Mouse (Mus musculus) heart, adult 2 months (tissue): Measurements from ENCODE around the gene Cfap97d2. TPM values are rescaled to one million over a fixed set of nuclear protein-coding genes. Genes with fewer than 3 reads are reported as not detected.

ENCODE experiments used
- DNase-seq, 2 experiments: peaks; one replicate each; pipeline ENCODE4 v3.0.0; 2021
- H3K27ac ChIP-seq: fragments of 200-600 bp; 2 replicates; pipeline ENCODE4 v1.8.1; 2022
- H3K27me3 ChIP-seq: fragments of 200-500 bp; 2 replicates; pipeline ENCODE4 v1.6.1; 2012; ENCODE audit warnings: mild to moderate bottlenecking, low read length, inconsistent platforms, mixed read lengths; ENCODE audit not compliant: control insufficient read depth, insufficient read depth
- H3K36me3 ChIP-seq: fragments of 200-500 bp; 2 replicates; pipeline ENCODE4 v1.6.1; 2012; ENCODE audit warnings: low read length, inconsistent platforms; ENCODE audit not compliant: control insufficient read depth, insufficient read depth
- H3K4me1 ChIP-seq: fragments of 200-500 bp; 2 replicates; pipeline ENCODE4 v1.6.1; 2011; ENCODE audit warnings: low read length; ENCODE audit not compliant: control insufficient read depth, insufficient read depth
- H3K4me3 ChIP-seq: fragments of 200-600 bp; 2 replicates; pipeline ENCODE4 v1.8.1; 2022
- H3K79me2 ChIP-seq: fragments of 200-500 bp; replicated peaks from 2 replicates; pipeline ENCODE4 v1.6.1; 2012; ENCODE audit warnings: mild to moderate bottlenecking, inconsistent platforms, low read length, moderate library complexity, mixed read lengths; ENCODE audit not compliant: control insufficient read depth, insufficient read depth
- H3K9ac ChIP-seq: fragments of 200-500 bp; 2 replicates; pipeline ENCODE4 v1.6.1; 2012; ENCODE audit warnings: low read depth, mild to moderate bottlenecking, control low read depth, inconsistent platforms, low read length, mixed read lengths
- CTCF ChIP-seq: fragments of 200-600 bp; IDR thresholded peaks from 2 replicates; pipeline ENCODE4 v1.8.1; 2022; ENCODE audit warnings: antibody characterized with exemption, mild to moderate bottlenecking, moderate library complexity
- EP300 ChIP-seq: fragments of 200-500 bp; IDR thresholded peaks from 2 replicates; pipeline ENCODE4 v1.6.1; 2011; ENCODE audit warnings: low read depth, low read length, control low read depth; ENCODE audit not compliant: insufficient read depth
- POLR2A ChIP-seq: fragments of 200-500 bp; IDR thresholded peaks from 2 replicates; pipeline ENCODE4 v1.6.1; 2011; ENCODE audit warnings: mild to moderate bottlenecking, low read depth, low read length, control low read depth; ENCODE audit not compliant: insufficient read depth
- WGBS: fragments of 180-500 bp; shearing (Covaris S2); methylation state at CpG from one replicate; pipeline ENCODE4 v1.1.7; 2018; 5-methylcytosine and 5-hydroxymethylcytosine counted together
- intact Hi-C: fragments of 180-260 bp; cut with DNase I; formaldehyde crosslinking; loops from one replicate; pipeline ENCODE4 v1.15.1; 2025
- polyA plus RNA-seq: library from polyadenylated mRNA; depleted of rRNA; stranded (reverse); fragments of >200 nt; gene quantifications from 2 replicates; pipeline ENCODE4 v1.2.3, GENCODE M21; 2012
- total RNA-seq, 2 experiments: library from RNA; stranded (reverse); gene quantifications; 2 replicates each; pipeline ENCODE4 v1.2.3; 2021

Cfap97d2 gene
- total and polyA plus RNA-seq, 3 experiments: 0.49 to 0.52 TPM; not detected in 1

DNA sequence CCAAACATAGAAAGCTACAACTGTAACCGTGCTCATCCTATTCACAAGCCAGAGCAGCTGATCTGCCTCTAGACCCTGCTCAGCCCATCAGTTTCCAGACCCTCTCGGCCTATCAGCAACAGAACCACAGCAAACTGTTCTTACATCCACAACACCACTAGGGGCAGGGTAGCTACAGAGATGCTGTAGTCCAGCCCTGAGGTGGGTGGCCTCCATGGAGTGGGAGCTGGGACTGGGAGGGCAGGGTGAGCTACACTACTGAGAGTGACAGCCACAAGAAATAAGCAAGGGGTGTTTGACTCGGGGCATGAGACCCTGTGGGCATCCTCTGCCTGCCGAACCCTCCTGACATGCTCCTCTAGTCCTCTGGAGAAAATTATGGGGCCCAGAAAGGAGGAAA, 37.8 kb upstream of the Cfap97d2 start:
- intact Hi-C loops: loop anchor here (2.0 kb wide), 1 partner anchor 15 kb away; no protein-coding TSS in a partner anchor
- 69% methylated on average over 4 of the region's 4 CpGs for WGBS
- Histone ChIP-seq H3K4me3 (no peak overlapping the region), H3K36me3 (no peaks in the 10 kb centered on the region; the same call in 1 of the 2 replicates), H3K27me3 (no peaks in the 10 kb centered on the region), H3K79me2 (peaks cover 2% of the 10 kb centered on the region; the same call in 1 of the 2 replicates), H3K4me1 (peaks cover 51% of the 10 kb centered on the region), H3K27ac (peak overlapping the region; percentile 84), H3K9ac (no peak overlapping the region)
- DNase-seq: no peak
- TF ChIP-seq CTCF: peak; percentile 59
- TF ChIP-seq EP300: no peak

DNA sequence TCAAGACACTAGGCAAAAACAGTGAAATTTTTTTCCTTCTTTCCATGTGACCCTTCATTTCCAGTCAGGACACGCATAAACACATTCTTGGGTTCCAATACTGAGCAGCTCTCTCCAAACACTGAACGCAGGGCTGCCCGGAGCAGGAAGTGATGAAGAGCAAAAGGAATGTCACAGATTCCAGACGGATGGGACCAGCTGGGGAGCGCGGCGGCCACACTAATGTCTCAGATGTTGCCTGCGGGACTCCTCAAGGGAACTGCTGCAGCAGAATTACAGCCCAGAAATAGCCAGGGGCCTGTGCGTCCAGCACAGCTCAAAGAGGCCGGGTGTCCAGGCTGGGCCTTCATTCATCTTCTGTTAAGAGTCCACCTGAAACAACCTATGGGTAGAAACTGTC, 37.3 kb upstream of the Cfap97d2 start:
- intact Hi-C loops: loop anchor here (2.0 kb wide), 1 partner anchor 16 kb away; no protein-coding TSS in a partner anchor
- Histone ChIP-seq H3K36me3 (no peaks in the 10 kb centered on the region; the same call in 1 of the 2 replicates), H3K27ac (peak overlapping the region; percentile 84), H3K27me3 (no peaks in the 10 kb centered on the region), H3K4me1 (peaks cover 52% of the 10 kb centered on the region), H3K9ac (no peak overlapping the region), H3K79me2 (peaks cover 2% of the 10 kb centered on the region; the same call in 1 of the 2 replicates), H3K4me3 (no peak overlapping the region)
- WGBS: 29% methylated on average over 10 of the region's 10 CpGs
- TF ChIP-seq CTCF (no peak), POLR2A (0 out of 2 replicates have a peak, but pooled peaks have one; percentile 27), EP300 (0 out of 2 replicates have a peak, but pooled peaks have one; percentile 26)
- peak; percentile 69 to 84 for DNase-seq

DNA sequence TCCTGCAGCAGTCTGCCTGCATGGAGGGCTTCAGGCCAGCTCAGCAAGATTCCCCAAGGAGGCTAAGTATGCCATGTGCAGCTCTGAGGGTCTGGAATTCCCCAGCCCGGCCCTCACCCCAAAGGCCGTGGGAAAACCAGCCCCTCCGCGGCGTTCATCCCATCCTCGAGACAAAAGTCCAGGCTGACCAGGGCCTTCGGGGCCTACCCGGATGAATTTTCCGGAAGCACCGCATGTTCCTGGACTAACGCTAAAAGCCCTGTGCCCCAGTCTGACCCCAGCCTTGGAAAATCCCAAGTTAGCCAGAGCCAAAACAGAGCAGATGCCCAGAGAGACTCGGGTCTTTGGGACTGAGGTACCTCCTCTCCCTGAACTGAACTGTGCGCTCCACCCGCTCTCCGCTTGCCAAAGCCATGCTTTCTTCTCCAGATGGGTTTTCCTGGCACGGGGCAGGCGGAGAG, 35.6 kb upstream of the Cfap97d2 start:
- H3K27me3 ChIP-seq: no peaks in the 10 kb centered on the region
- no peak overlapping the region for H3K9ac ChIP-seq
- H3K4me1 ChIP-seq: peaks cover 51% of the 10 kb centered on the region
- no peak overlapping the region for H3K4me3 ChIP-seq
- intact Hi-C loops: no loop called here
- WGBS: 36% methylated on average over 17 of the region's 17 CpGs
- H3K79me2 ChIP-seq: no peaks in the 10 kb centered on the region; the same call in 1 of the 2 replicates
- no peaks in the 10 kb centered on the region for H3K36me3 ChIP-seq
- TF ChIP-seq EP300 (peak; percentile 39; the same call in 1 of the 2 replicates), POLR2A (no peak), CTCF (no peak)
- DNase-seq: peak; percentile 58
- peak overlapping the region; percentile 84 for H3K27ac ChIP-seq

DNA sequence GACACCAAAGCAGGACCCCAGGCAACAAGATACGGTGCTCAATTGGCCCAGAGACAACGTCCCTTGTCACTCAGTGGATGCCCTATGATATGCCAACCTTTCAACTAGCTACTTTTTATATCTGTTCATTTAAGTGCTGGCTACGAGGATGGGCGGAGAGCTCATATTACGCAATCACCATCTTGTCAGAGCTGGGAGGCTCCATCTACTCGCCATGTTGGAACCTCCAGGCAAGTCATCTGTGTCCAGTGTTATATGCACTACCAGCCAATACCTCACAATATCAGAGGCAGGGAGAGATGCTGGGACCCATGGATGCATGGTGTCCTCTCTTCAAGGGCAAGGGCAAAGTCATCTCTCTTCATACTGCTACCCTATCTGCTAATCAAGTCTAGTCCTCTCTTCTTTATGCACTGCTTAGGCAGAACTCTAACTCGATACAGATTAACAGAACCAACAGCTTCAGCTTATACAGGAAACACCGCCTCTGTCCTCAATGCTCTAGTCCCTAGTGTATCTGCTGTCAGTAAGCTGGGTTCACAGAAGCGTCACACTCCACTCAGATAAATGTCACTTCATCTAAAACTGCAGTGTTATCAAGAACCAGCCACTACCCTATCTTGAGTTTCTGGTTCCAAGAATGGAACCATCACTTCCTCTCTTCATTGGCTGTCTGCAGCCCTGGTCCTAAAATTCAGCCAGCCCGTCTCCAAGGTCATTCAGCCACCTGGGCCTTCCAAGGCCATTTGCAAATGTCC, 34.3 kb upstream of the Cfap97d2 start:
- WGBS: 61% methylated on average over 10 of the region's 10 CpGs
- Histone ChIP-seq H3K4me3 (no peak overlapping the region), H3K27me3 (no peaks in the 10 kb centered on the region), H3K9ac (no peak overlapping the region), H3K27ac (peak overlapping the region; percentile 84; the same call in 1 of the 2 replicates), H3K79me2 (no peaks in the 10 kb centered on the region; the same call in 1 of the 2 replicates), H3K4me1 (peaks cover 41% of the 10 kb centered on the region), H3K36me3 (no peaks in the 10 kb centered on the region)
- TF ChIP-seq CTCF (no peak), EP300 (no peak), POLR2A (no peak)
- DNase-seq: peak in 1 of 2 experiments; percentile 30
- intact Hi-C loops: no loop called here

DNA sequence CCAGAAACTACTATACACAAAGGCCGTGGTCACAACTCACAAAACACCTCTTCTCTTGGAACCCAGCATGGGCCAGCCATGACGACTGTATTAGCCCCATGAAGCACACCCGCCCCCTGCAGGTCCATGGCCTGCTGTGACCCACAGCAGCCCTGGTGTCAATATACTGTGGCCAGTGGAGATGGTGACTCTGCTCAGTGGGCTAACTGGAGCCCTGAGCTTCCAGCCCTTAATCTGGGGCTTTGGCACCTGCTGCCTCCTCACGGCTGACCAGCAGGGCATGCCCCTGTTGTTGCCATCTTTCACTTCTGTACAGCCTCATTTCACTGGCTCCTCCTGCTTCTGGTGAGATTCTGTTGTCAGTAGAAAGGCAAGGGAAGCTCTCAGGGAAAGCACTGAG, 32.5 kb upstream of the Cfap97d2 start:
- peak; percentile 63 to 73 for DNase-seq
- H3K27me3 ChIP-seq: no peaks in the 10 kb centered on the region
- TF ChIP-seq EP300 (no peak), POLR2A (no peak), CTCF (peak; percentile 71)
- no peak overlapping the region for H3K4me3 ChIP-seq
- no peaks in the 10 kb centered on the region for H3K36me3 ChIP-seq
- H3K79me2 ChIP-seq: no peaks in the 10 kb centered on the region
- peak overlapping the region; percentile 90 for H3K27ac ChIP-seq
- peak overlapping the region; percentile 18 for H3K9ac ChIP-seq
- 57% methylated on average over 4 of the region's 4 CpGs for WGBS
- peaks cover 37% of the 10 kb centered on the region for H3K4me1 ChIP-seq
- intact Hi-C loops: no loop called here
